Mouse (Mus musculus) layer of hippocampus, adult 2 months (tissue): ENCODE measurements around the gene Adat3. TPM values are rescaled to one million over a fixed set of nuclear protein-coding genes. Genes with fewer than 3 reads are reported as not detected.
A peak's percentile ranks its signal among the peaks of the same experiment; 100 is the strongest.

ENCODE experiments used
- DNase-seq, 2 experiments: peaks; one replicate each; pipeline ENCODE4 v3.0.0; 2022; ENCODE audit warnings: low spot score in 2 of 2
- H3K27ac ChIP-seq: fragments of 200-600 bp; 2 replicates; pipeline ENCODE4 v1.8.1; 2022
- H3K4me3 ChIP-seq: fragments of 200-600 bp; 2 replicates; pipeline ENCODE4 v1.8.1; 2022; ENCODE audit warnings: mild to moderate bottlenecking
- CTCF ChIP-seq: fragments of 200-600 bp; conservative IDR thresholded peaks from 2 replicates; pipeline ENCODE4 v1.8.1; 2022; ENCODE audit warnings: antibody characterized with exemption, mild to moderate bottlenecking, moderate library complexity
- total RNA-seq, 2 experiments: library from RNA; stranded (reverse); gene quantifications; 2 replicates each; pipeline ENCODE4 v1.2.3; 2021

Adat3 gene
- total RNA-seq, 2 experiments from 2014 or later = 1.3 to 3.5 TPM

- no peak for TF ChIP-seq CTCF
- DNase-seq = no peak
- H3K27ac ChIP-seq = no peak overlapping the region
- no peak overlapping the region for H3K4me3 ChIP-seq
Measured at GRCm38 (mm10) chr10:80606306-80606705, 3.6 kb downstream of the Adat3 start.

DNA sequence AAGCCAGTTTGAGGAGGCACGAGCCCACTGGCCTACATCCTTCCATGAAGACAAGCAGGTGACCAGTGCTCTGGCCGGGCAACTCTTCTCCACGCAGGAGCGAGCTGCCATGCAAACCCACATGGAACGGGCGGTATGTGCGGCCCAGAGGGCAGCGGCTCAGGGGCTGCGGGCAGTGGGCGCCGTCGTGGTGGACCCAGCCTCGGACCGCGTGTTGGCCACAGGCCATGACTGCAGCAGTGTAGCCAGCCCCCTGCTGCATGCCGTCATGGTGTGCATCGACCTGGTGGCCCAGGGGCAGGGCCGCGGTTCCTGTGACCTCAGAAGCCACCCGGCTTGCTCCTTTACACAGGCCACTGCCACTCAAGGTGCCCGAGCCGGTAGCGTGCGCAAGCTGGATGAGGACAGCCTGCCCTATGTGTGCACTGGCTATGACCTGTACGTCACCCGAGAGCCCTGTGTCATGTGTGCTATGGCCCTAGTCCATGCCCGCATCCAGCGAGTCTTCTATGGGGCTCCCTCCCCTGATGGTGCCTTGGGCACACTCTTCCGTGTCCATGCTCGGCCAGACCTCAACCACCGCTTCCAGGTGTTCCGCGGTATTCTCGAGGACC lies 4.2 kb downstream of the Adat3 start:
- DNase-seq = no peak
- Histone ChIP-seq H3K4me3 (no peak overlapping the region), H3K27ac (no peak overlapping the region)
- no peak for TF ChIP-seq CTCF

- no peak overlapping the region for H3K27ac ChIP-seq
- DNase-seq = no peak
- H3K4me3 ChIP-seq = no peak overlapping the region
- no peak for TF ChIP-seq CTCF
Measured at GRCm38 (mm10) chr10:80608435-80608834, 5.8 kb downstream of the Adat3 start.

DNA sequence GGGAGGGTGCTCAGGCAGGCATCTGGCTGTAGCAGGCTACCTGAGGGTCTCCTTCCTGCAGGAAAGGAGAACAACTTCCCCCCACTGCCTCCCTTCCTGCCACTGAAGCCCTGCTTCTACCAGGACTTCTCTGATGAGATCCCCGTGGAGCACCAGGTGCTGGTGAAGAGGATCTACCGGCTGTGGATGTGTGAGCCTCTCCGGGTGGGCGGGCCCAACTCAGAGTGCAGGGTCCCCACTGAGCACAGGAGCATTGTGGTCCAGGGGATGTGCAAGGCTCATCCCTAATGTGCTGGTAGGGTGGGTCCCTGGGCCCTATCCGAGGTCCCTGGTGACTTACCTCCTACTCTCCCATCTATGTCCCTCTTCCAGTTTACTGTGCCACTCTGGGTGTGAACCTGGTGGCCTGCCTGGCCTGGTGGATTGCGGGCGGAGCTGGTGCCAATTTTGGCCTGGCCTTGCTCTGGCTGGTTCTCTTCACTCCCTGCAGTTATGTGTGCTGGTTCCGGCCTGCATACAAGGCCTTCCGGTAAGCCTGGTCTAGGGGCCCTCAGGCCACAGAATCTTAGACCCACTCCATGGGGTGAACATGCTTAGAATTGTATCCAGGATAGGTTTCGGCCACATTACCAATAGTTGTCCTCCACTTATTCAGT lies 6.7 kb downstream of the Adat3 start:
- no peak for DNase-seq
- no peak for TF ChIP-seq CTCF
- Histone ChIP-seq H3K27ac (no peak overlapping the region), H3K4me3 (no peak overlapping the region)

GRCm38 (mm10) chr10:80610116-80610785 lies 7.6 kb downstream of the Adat3 start:
- H3K27ac ChIP-seq = no peak overlapping the region
- TF ChIP-seq CTCF = no peak

DNA sequence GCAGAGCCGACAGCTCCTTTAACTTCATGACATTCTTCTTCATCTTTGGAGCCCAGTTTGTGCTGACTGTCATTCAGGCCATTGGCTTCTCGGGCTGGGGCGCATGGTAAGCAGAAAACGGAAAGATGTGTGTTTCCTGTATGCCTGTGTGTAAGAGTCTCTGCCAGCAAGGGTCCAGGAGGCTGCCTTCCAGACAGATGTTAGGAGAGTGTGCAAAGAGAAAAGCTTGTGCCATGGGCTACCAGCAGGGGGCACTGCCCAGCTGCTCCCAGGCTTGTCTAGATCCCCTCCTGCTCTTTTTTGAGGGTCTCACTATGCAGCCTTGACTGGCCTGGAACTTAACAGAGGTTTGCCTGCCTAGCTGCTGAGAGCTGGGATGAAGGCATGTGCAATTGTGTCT lies 8.3 kb downstream of the Adat3 start:
- Histone ChIP-seq H3K27ac (no peak overlapping the region), H3K4me3 (no peak overlapping the region)
- peak; percentile 92 for TF ChIP-seq CTCF
- peak in 1 of 2 experiments; percentile 48 for DNase-seq

More at GRCm38 (mm10) chr10:80610116-80610785, 7.6 kb downstream of the Adat3 start:
- no peak overlapping the region for H3K4me3 ChIP-seq
- DNase-seq = no peak

- no peak overlapping the region for H3K27ac ChIP-seq
- no peak for TF ChIP-seq CTCF
- no peak overlapping the region for H3K4me3 ChIP-seq
- DNase-seq = no peak
Measured at GRCm38 (mm10) chr10:80611905-80612304, 9.2 kb downstream of the Adat3 start.

- Histone ChIP-seq H3K27ac (no peak overlapping the region), H3K4me3 (no peak overlapping the region)
- 0 out of 2 replicates have a peak, but pooled peaks have one; percentile 9 for TF ChIP-seq CTCF
- DNase-seq = no peak
Measured at GRCm38 (mm10) chr10:80613821-80614220, 11.1 kb downstream of the Adat3 start.

- DNase-seq = no peak
Measured at GRCm38 (mm10) chr10:80614351-80614750, 11.7 kb downstream of the Adat3 start.

DNA sequence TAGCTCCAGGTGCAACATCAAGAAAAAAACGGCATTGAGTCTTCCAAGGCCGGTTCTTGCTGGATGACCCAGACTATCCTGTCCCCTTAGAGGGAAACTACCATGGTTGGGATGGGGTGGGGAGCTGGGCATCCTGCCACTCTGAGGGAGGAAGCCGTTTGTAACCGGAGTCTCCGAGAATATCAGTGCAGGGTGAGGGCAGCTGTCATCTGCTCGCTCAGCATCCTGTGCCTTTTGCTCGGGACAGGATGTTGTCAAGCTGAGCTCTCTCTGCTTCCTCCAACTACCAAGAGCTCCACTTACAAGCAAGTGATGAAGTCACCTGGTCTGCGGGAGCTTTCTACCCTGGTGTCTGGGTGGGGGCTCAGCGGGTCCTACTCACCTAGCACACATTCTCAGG lies 15.5 kb downstream of the Adat3 start:
- DNase-seq = no peak
- TF ChIP-seq CTCF = no peak
- Histone ChIP-seq H3K4me3 (no peak overlapping the region), H3K27ac (no peak overlapping the region)

More at GRCm38 (mm10) chr10:80614351-80614750, 11.7 kb downstream of the Adat3 start:
- Histone ChIP-seq H3K4me3 (no peak overlapping the region), H3K27ac (no peak overlapping the region)
- no peak for TF ChIP-seq CTCF

GRCm38 (mm10) chr10:80619465-80620244 lies 17.0 kb downstream of the Adat3 start:
- TF ChIP-seq CTCF = no peak
- no peak overlapping the region for H3K4me3 ChIP-seq
- H3K27ac ChIP-seq = no peak overlapping the region
- DNase-seq = no peak

- no peak for TF ChIP-seq CTCF
- Histone ChIP-seq H3K4me3 (no peak overlapping the region), H3K27ac (no peak overlapping the region)
- DNase-seq = no peak
Measured at GRCm38 (mm10) chr10:80620365-80620764, 17.7 kb downstream of the Adat3 start.
